Mouse (Mus musculus) CH12.LX (cell line): ENCODE measurements around the gene Smoc1. TPM values are rescaled to one million over a fixed set of nuclear protein-coding genes. Genes with fewer than 3 reads are reported as not detected.

ENCODE experiments used
- DNase-seq: peaks from one replicate; pipeline ENCODE4 v3.0.0-alpha.2; 2013; ENCODE audit errors: extremely low read depth
- H3K27ac ChIP-seq: 2 replicates; pipeline ENCODE4 v1.5.1; 2012; ENCODE audit warnings: low read depth, mild to moderate bottlenecking, control low read depth, moderate library complexity; ENCODE audit not compliant: insufficient read depth
- H3K27me3 ChIP-seq: replicated peaks from 2 replicates; pipeline ENCODE3; 2012; ENCODE audit warnings: inconsistent platforms
- H3K36me3 ChIP-seq, 2 experiments: replicated peaks in 1 of 2; 2 replicates each; pipeline versions ENCODE3 to v1.6.1; 2012; ENCODE audit warnings: inconsistent platforms in 1 of 2, low read length in 1 of 2, mild to moderate bottlenecking in 1 of 2, mixed read lengths in 1 of 2, moderate library complexity in 1 of 2; ENCODE audit not compliant: control insufficient read depth in 1 of 2, insufficient read depth in 1 of 2
- H3K4me1 ChIP-seq, 2 experiments: 2 replicates each; pipeline ENCODE4 v1.6.1; 2012; ENCODE audit warnings: inconsistent platforms in 1 of 2, moderate library complexity in 1 of 2; ENCODE audit not compliant: insufficient read depth in 2 of 2, control insufficient read depth in 1 of 2
- H3K4me2 ChIP-seq: 2 replicates; pipeline ENCODE4 v1.6.1; 2012; ENCODE audit warnings: low read depth, mild to moderate bottlenecking, control low read depth; ENCODE audit not compliant: poor library complexity, insufficient read depth, severe bottlenecking
- H3K4me3 ChIP-seq, 3 experiments: fragments of 150-350 bp in 1 of 3; sonication (generic) in 1 of 3; replicated peaks in 1 of 3; 2 replicates each; pipeline versions ENCODE3 to v1.5.1; 2011 to 2012; ENCODE audit warnings: low read depth in 2 of 3, low read length in 2 of 3, mild to moderate bottlenecking in 2 of 3, moderate library complexity in 2 of 3, control low read depth in 1 of 3, improper control_type of control experiment in 1 of 3, inconsistent platforms in 1 of 3, mixed read lengths in 1 of 3; ENCODE audit not compliant: poor library complexity in 1 of 3
- H3K79me2 ChIP-seq: replicated peaks from 2 replicates; pipeline ENCODE4 v1.6.1; 2012; ENCODE audit warnings: mild to moderate bottlenecking, moderate library complexity; ENCODE audit not compliant: control insufficient read depth, poor library complexity, insufficient read depth, severe bottlenecking; ENCODE audit errors: extremely low read depth
- H3K9ac ChIP-seq: 2 replicates; pipeline ENCODE4 v1.6.1; 2012; ENCODE audit warnings: low read depth, mild to moderate bottlenecking, control low read depth, moderate library complexity; ENCODE audit not compliant: insufficient read depth
- H3K9me3 ChIP-seq: replicated peaks from 2 replicates; pipeline ENCODE3; 2012; ENCODE audit warnings: low read length, inconsistent platforms, mixed read lengths
- BHLHE40 ChIP-seq: IDR thresholded peaks from 2 replicates; pipeline ENCODE4 v1.6.1; 2011; ENCODE audit warnings: mild to moderate bottlenecking, low read depth, low read length, improper control_type of control experiment
- CHD1 ChIP-seq: IDR thresholded peaks from 2 replicates; pipeline ENCODE4 v1.6.1; 2012; ENCODE audit warnings: low read depth, low read length, improper control_type of control experiment, inconsistent platforms
- CHD2 ChIP-seq: IDR thresholded peaks from 2 replicates; pipeline ENCODE4 v1.6.1; 2011; ENCODE audit warnings: low read length, improper control_type of control experiment
- ELF1 ChIP-seq: IDR thresholded peaks from 2 replicates; pipeline ENCODE4 v1.6.1; 2014; ENCODE audit warnings: low read depth, mild to moderate bottlenecking, inconsistent platforms, low read length, improper control_type of control experiment
- EP300 ChIP-seq: IDR thresholded peaks from 2 replicates; pipeline ENCODE4 v1.6.1; 2011; ENCODE audit warnings: low read length, improper control_type of control experiment
- ETS1 ChIP-seq: conservative IDR thresholded peaks from 2 replicates; pipeline ENCODE4 v1.6.1; 2012; ENCODE audit warnings: low read depth, mild to moderate bottlenecking, inconsistent platforms, low read length, improper control_type of control experiment, moderate library complexity
- GABPA ChIP-seq: IDR thresholded peaks from 2 replicates; pipeline ENCODE4 v1.6.1; 2012; ENCODE audit warnings: low read depth, low read length, improper control_type of control experiment, inconsistent platforms; ENCODE audit not compliant: insufficient replicate concordance
- HCFC1 ChIP-seq: IDR thresholded peaks from 2 replicates; pipeline ENCODE4 v1.6.1; 2012; ENCODE audit warnings: low read depth, mild to moderate bottlenecking, inconsistent platforms, low read length, improper control_type of control experiment
- IRF4 ChIP-seq: IDR thresholded peaks from 2 replicates; pipeline ENCODE4 v1.6.1; 2014; ENCODE audit warnings: low read depth, mild to moderate bottlenecking, inconsistent platforms, low read length, improper control_type of control experiment
- JUND ChIP-seq: conservative IDR thresholded peaks from 2 replicates; pipeline ENCODE4 v1.6.1; 2011; ENCODE audit warnings: low read depth, low read length, improper control_type of control experiment
- MAFK ChIP-seq: IDR thresholded peaks from 2 replicates; pipeline ENCODE4 v1.6.1; 2011; ENCODE audit warnings: low read length, improper control_type of control experiment; ENCODE audit not compliant: insufficient replicate concordance
- MAX ChIP-seq: IDR thresholded peaks from 2 replicates; pipeline ENCODE4 v1.6.1; 2011; ENCODE audit warnings: low read length, improper control_type of control experiment
- MAZ ChIP-seq: IDR thresholded peaks from 2 replicates; pipeline ENCODE4 v1.6.1; 2012; ENCODE audit warnings: low read depth, mild to moderate bottlenecking, inconsistent platforms, low read length, improper control_type of control experiment, moderate library complexity
- MXI1 ChIP-seq: IDR thresholded peaks from 2 replicates; pipeline ENCODE4 v1.6.1; 2011; ENCODE audit warnings: mild to moderate bottlenecking, low read depth, low read length, improper control_type of control experiment
- MYC ChIP-seq: IDR thresholded peaks from 2 replicates; pipeline ENCODE4 v1.6.1; 2011; ENCODE audit warnings: low read depth, mild to moderate bottlenecking, improper control_type of control experiment, low read length
- NRF1 ChIP-seq: IDR thresholded peaks from 2 replicates; pipeline ENCODE4 v1.6.1; 2014; ENCODE audit warnings: low read depth, mild to moderate bottlenecking, inconsistent platforms, low read length, improper control_type of control experiment, moderate library complexity
- PAX5 ChIP-seq: IDR thresholded peaks from 2 replicates; pipeline ENCODE4 v1.6.1; 2012; ENCODE audit warnings: low read length, inconsistent platforms, mixed read lengths
- POLR2A ChIP-seq: IDR thresholded peaks from 2 replicates; pipeline ENCODE4 v1.6.1; 2011; ENCODE audit warnings: low read depth, mild to moderate bottlenecking, improper control_type of control experiment, low read length
- POLR2AphosphoS2 ChIP-seq: IDR thresholded peaks from 2 replicates; pipeline ENCODE4 v1.6.1; 2011; ENCODE audit warnings: low read depth, low read length, improper control_type of control experiment
- RAD21 ChIP-seq: IDR thresholded peaks from 2 replicates; pipeline ENCODE4 v1.6.1; 2011; ENCODE audit warnings: low read depth, mild to moderate bottlenecking, low read length, improper control_type of control experiment, moderate library complexity
- SMC3 ChIP-seq: IDR thresholded peaks from 2 replicates; pipeline ENCODE4 v1.6.1; 2011; ENCODE audit warnings: low read depth, low read length, improper control_type of control experiment
- TBP ChIP-seq: conservative IDR thresholded peaks from 2 replicates; pipeline ENCODE4 v1.6.1; 2011; ENCODE audit warnings: low read depth, low read length, improper control_type of control experiment
- TCF12 ChIP-seq: IDR thresholded peaks from 2 replicates; pipeline ENCODE4 v1.6.1; 2014; ENCODE audit warnings: low read depth, mild to moderate bottlenecking, inconsistent platforms, low read length, improper control_type of control experiment
- UBTF ChIP-seq: IDR thresholded peaks from 2 replicates; pipeline ENCODE4 v1.6.1; 2012; ENCODE audit warnings: low read depth, mild to moderate bottlenecking, inconsistent platforms, low read length, improper control_type of control experiment, moderate library complexity
- USF1 ChIP-seq: IDR thresholded peaks from 2 replicates; pipeline ENCODE4 v1.6.1; 2014; ENCODE audit warnings: low read depth, mild to moderate bottlenecking, inconsistent platforms, low read length, improper control_type of control experiment
- USF2 ChIP-seq: conservative IDR thresholded peaks from 2 replicates; pipeline ENCODE4 v1.6.1; 2011; ENCODE audit warnings: low read depth, low read length, improper control_type of control experiment
- ZKSCAN1 ChIP-seq: IDR thresholded peaks from 2 replicates; pipeline ENCODE4 v1.6.1; 2012; ENCODE audit warnings: low read depth, inconsistent platforms, low read length, improper control_type of control experiment, borderline replicate concordance
- ZMIZ1 ChIP-seq: IDR thresholded peaks from 2 replicates; pipeline ENCODE4 v1.6.1; 2012; ENCODE audit warnings: low read depth, mild to moderate bottlenecking, inconsistent platforms, low read length, improper control_type of control experiment
- ZNF384 ChIP-seq: IDR thresholded peaks from 2 replicates; pipeline ENCODE4 v1.6.1; 2012; ENCODE audit warnings: low read depth, low read length, improper control_type of control experiment, inconsistent platforms
- dilution Hi-C: fragments of 300-500 bp; cut with MboI; formaldehyde crosslinking; loops from 2 replicates; pipeline ENCODE4 v1.14.3; 2020; ENCODE audit warnings: low sequenced_read_pairs; ENCODE audit not compliant: extremely low pct_unique_long_range_greater_than_20kb, extremely low pct_ligation_motif_present
- in situ Hi-C: fragments of 300-500 bp; cut with MboI; formaldehyde crosslinking; loops from 3 replicates; pipeline ENCODE4 v1.14.3; 2019; ENCODE audit warnings: low sequenced_read_pairs, low pct_ligation_motif_present, low pct_unique_long_range_greater_than_20kb, mixed read lengths
- polyA plus RNA-seq: library from polyadenylated mRNA; unstranded; fragments of >175 nt; gene quantifications from 2 replicates; pipeline ENCODE4 v1.2.1, GENCODE M21; 2012; ENCODE audit warnings: low read depth; ENCODE audit not compliant: insufficient read length
- total RNA-seq, 2 experiments: library from RNA; depleted of rRNA; stranded (reverse); fragments of 300-350 nt in 1 of 2; fragments of >200 nt in 1 of 2; gene quantifications; 2 replicates each; pipeline ENCODE4 v1.2.3; 2012 to 2014

Gene Smoc1
- total and polyA plus RNA-seq, 3 experiments: 11.0 to 23.0 (median 11.6) TPM

DNA sequence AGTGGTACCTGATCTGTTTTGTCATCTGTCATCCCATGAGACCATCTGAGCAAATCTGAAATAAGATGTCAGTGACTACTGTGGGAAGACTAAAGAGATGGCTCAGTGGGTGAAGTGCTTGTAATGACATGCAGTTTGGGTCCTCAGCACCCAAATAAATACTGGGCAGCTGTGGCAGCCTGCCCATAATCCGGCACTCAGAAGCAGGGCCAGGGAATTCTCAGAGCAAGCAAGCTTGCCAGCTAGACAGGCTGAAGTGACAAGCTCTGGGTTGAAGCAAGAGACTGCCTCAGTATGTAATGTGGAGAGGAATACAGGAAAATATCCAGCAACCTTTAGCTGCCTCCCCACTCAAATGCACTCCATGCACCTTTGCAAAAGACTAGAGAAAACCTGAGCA, 58.6 kb downstream of the Smoc1 start:
- in situ Hi-C loops: no loop called here
- peaks cover 0 to 9% of the 10 kb centered on the region in 2 experiments; a peak in 2 of 4 replicates for H3K4me1 ChIP-seq
- H3K27ac ChIP-seq: no peak overlapping the region
- H3K9me3 ChIP-seq: no peaks in the 10 kb centered on the region
- H3K79me2 ChIP-seq: no peaks in the 10 kb centered on the region
- no peak overlapping the region for H3K4me3 ChIP-seq
- peaks cover 0 to 61% of the 10 kb centered on the region in 2 experiments for H3K36me3 ChIP-seq
- TF ChIP-seq GABPA: no peak
- no peak for TF ChIP-seq TBP
- TF ChIP-seq POLR2AphosphoS2: no peak
- no peak for TF ChIP-seq MAFK
- TF ChIP-seq ETS1: no peak
- no peak for TF ChIP-seq POLR2A
- no peak for TF ChIP-seq CHD1
- TF ChIP-seq ZKSCAN1: no peak
- no peak for TF ChIP-seq MAZ
- TF ChIP-seq ZNF384: no peak
- no peak for TF ChIP-seq TCF12
- no peak for TF ChIP-seq MYC
- no peak for TF ChIP-seq BHLHE40
- TF ChIP-seq MAX: no peak
- no peak for TF ChIP-seq ZMIZ1
- no peak for TF ChIP-seq HCFC1
- no peak for TF ChIP-seq PAX5
- TF ChIP-seq UBTF: no peak
- TF ChIP-seq IRF4: no peak
- DNase-seq: no peak
- no peak overlapping the region for H3K4me2 ChIP-seq
- dilution Hi-C loops: no loop called here
- no peaks in the 10 kb centered on the region for H3K27me3 ChIP-seq
- no peak overlapping the region for H3K9ac ChIP-seq

DNA sequence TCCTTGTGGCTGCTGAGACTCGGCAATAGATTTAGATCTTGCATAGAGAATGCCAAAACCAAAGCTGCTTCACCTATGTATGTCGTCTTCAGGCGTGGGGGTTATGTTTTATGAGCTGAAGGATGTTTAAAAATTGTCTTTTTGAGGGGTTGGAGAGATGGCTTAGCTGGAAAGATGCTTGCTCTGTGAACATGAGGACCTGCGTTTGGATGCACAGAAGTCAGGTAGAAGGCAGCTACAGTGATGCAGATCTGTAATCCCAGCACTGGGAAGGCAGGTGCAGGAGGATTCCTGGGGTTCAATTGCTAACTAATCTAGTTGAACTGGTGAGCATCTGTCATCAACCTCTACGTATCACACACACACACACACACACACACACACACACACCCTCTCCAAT, 61.5 kb downstream of the Smoc1 start:
- Histone ChIP-seq H3K4me3 (no peak overlapping the region), H3K27me3 (no peaks in the 10 kb centered on the region), H3K4me2 (no peak overlapping the region), H3K27ac (no peak overlapping the region), H3K9me3 (no peaks in the 10 kb centered on the region), H3K79me2 (no peaks in the 10 kb centered on the region), H3K9ac (no peak overlapping the region), H3K36me3 (peaks cover 0 to 69% of the 10 kb centered on the region in 2 experiments), H3K4me1 (no peaks in the 10 kb centered on the region)
- dilution Hi-C loops (no loop called here), in situ Hi-C loops (no loop called here)
- no peak for TF ChIP-seq ZMIZ1
- TF ChIP-seq RAD21: no peak
- TF ChIP-seq USF1: no peak
- no peak for TF ChIP-seq EP300
- no peak for TF ChIP-seq POLR2A
- TF ChIP-seq USF2: no peak
- TF ChIP-seq MXI1: no peak
- TF ChIP-seq MAZ: no peak
- TF ChIP-seq JUND: no peak
- TF ChIP-seq POLR2AphosphoS2: no peak
- no peak for TF ChIP-seq IRF4
- TF ChIP-seq NRF1: no peak
- TF ChIP-seq ETS1: no peak
- no peak for TF ChIP-seq PAX5
- no peak for TF ChIP-seq SMC3
- TF ChIP-seq CHD2: no peak
- no peak for TF ChIP-seq GABPA
- TF ChIP-seq ELF1: no peak
- DNase-seq: no peak
